Mouse (Mus musculus): ENCODE measurements around the gene Zdhhc14. TPM values are rescaled to one million over a fixed set of nuclear protein-coding genes. Genes with fewer than 3 reads are reported as not detected.

Zdhhc14 gene
- polyA plus RNA-seq, 1 experiment from 2014 or later, result 2.0 TPM

- Histone ChIP-seq H3K4me1 (ENCODE audit: control insufficient read depth, insufficient read depth, low read length) (no peaks in the 10 kb centered on the region), H3K4me2 (no peak overlapping the region), H3K27ac (ENCODE audit: low read depth, low read length) (no peak overlapping the region), H3K27me3 (ENCODE audit: control insufficient read depth, insufficient read depth, low read length) (no peaks in the 10 kb centered on the region), H3K9ac (ENCODE audit: low read length) (no peak overlapping the region), H3K4me3 (ENCODE audit: low read depth, low read length) (no peak overlapping the region), H3K9me3 (ENCODE audit: control insufficient read depth, low read length) (no peaks in the 10 kb centered on the region), H3K36me3 (ENCODE audit: control insufficient read depth, insufficient read depth, low read length) (no peaks in the 10 kb centered on the region)
- DNase-seq (ENCODE audit: low spot score, missing footprints) (no peak), ATAC-seq (ENCODE audit: low FRiP score) (no peak)
- WGBS, result 93% methylated on average over 10 of the region's 10 CpGs
These were observed 27.1 kb downstream of the Zdhhc14 start for GRCm38 (mm10) chr17:5519466-5519865.

- Histone ChIP-seq H3K36me3 (ENCODE audit: control insufficient read depth, insufficient read depth, low read length) (no peaks in the 10 kb centered on the region), H3K27me3 (ENCODE audit: control insufficient read depth, insufficient read depth, low read length) (no peaks in the 10 kb centered on the region), H3K4me1 (ENCODE audit: control insufficient read depth, insufficient read depth, low read length) (no peaks in the 10 kb centered on the region), H3K9me3 (ENCODE audit: control insufficient read depth, low read length) (no peaks in the 10 kb centered on the region), H3K4me3 (ENCODE audit: low read depth, low read length) (no peak overlapping the region), H3K9ac (ENCODE audit: low read length) (no peak overlapping the region), H3K27ac (ENCODE audit: low read depth, low read length) (no peak overlapping the region), H3K4me2 (no peak overlapping the region)
- WGBS, result 92% methylated on average over 13 of the region's 13 CpGs
- DNase-seq (ENCODE audit: low spot score, missing footprints) (no peak), ATAC-seq (ENCODE audit: low FRiP score) (no peak)
These were observed 27.7 kb downstream of the Zdhhc14 start for GRCm38 (mm10) chr17:5519910-5520592.

DNA sequence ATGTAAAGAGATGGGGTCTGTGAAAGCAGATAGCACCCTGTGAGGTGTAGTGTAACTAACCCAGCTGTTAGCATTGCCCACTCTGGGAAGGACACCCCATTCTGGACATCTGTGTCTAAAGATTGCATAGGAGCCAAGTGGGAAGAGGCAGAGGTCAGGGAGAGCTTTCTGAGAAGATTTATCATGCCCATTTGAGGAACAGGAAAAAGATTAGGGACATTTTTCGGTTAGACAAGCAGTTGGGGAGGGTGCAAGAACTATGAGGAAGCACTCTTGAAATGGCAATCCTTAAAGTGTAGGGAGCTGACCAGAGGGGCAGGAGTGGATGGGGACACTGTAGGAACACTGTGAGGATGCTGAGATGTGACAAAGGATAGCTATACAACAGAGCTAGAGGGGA lies 29.2 kb downstream of the Zdhhc14 start:
- no peaks in the 10 kb centered on the region for H3K27me3 ChIP-seq (ENCODE audit: control insufficient read depth, insufficient read depth, low read length)
- no peak overlapping the region for H3K27ac ChIP-seq (ENCODE audit: low read depth, low read length)
- H3K9me3 ChIP-seq (ENCODE audit: control insufficient read depth, low read length), result no peaks in the 10 kb centered on the region
- no peaks in the 10 kb centered on the region for H3K36me3 ChIP-seq (ENCODE audit: control insufficient read depth, insufficient read depth, low read length)
- H3K4me1 ChIP-seq (ENCODE audit: control insufficient read depth, insufficient read depth, low read length), result no peaks in the 10 kb centered on the region
- no peak overlapping the region for H3K9ac ChIP-seq (ENCODE audit: low read length)
- no peak overlapping the region for H3K4me2 ChIP-seq
- H3K4me3 ChIP-seq (ENCODE audit: low read depth, low read length), result no peak overlapping the region
- no peak for DNase-seq (ENCODE audit: low spot score, missing footprints)
- 83% methylated on average over 1 of the region's 1 CpGs for WGBS
- ATAC-seq (ENCODE audit: low FRiP score), result no peak

DNA sequence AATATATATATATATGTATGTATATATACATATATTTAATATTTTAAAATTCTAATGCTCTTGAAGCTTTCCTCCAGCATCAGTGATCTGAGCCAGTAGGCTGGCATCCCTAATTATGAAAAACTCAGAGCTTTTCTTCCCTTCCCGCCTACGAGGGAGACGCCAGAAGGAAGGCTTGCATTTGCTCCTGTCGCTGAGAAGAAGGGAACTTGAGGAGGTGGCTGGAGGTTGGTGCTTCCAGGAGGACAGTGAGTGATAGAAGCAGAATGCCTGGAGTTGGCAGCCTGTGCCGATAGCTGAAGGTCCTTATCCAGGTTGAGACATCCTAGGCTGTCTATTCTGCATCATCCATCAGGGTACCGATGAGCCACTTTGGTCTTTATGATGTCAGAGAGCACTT lies 37.2 kb downstream of the Zdhhc14 start:
- Histone ChIP-seq H3K9ac (ENCODE audit: low read length) (no peak overlapping the region), H3K9me3 (ENCODE audit: control insufficient read depth, low read length) (no peaks in the 10 kb centered on the region), H3K4me1 (ENCODE audit: control insufficient read depth, insufficient read depth, low read length) (no peaks in the 10 kb centered on the region), H3K27me3 (ENCODE audit: control insufficient read depth, insufficient read depth, low read length) (no peaks in the 10 kb centered on the region), H3K36me3 (ENCODE audit: control insufficient read depth, insufficient read depth, low read length) (no peaks in the 10 kb centered on the region), H3K27ac (ENCODE audit: low read depth, low read length) (no peak overlapping the region), H3K4me3 (ENCODE audit: low read depth, low read length) (no peak overlapping the region), H3K4me2 (no peak overlapping the region)
- ATAC-seq (ENCODE audit: low FRiP score) (no peak), DNase-seq (ENCODE audit: low spot score, missing footprints) (no peak)
- 89% methylated on average over 6 of the region's 6 CpGs for WGBS

DNA sequence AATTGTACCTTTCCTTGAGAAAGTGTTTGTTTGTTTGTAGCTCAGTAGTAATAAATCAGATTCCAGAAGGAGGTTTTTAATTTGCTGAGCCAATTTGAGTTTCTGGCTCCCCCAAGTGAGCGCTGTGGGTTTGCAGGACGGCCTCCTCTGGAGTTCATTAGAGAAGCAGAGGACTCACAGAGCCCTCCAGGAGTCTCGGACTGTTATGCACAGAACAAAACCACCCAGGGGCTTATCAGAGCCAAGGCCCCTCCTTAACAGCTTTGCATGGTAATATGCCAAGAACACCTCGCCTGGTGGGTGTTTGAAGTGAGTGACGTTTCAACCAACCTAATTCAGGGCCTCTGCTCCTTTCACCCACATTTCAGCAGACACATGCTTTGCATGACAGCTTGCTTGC lies 40.5 kb downstream of the Zdhhc14 start:
- Histone ChIP-seq H3K4me2 (no peak overlapping the region), H3K4me1 (ENCODE audit: control insufficient read depth, insufficient read depth, low read length) (no peaks in the 10 kb centered on the region), H3K9ac (ENCODE audit: low read length) (no peak overlapping the region), H3K9me3 (ENCODE audit: control insufficient read depth, low read length) (no peaks in the 10 kb centered on the region), H3K4me3 (ENCODE audit: low read depth, low read length) (no peak overlapping the region), H3K27ac (ENCODE audit: low read depth, low read length) (no peak overlapping the region), H3K27me3 (ENCODE audit: control insufficient read depth, insufficient read depth, low read length) (no peaks in the 10 kb centered on the region), H3K36me3 (ENCODE audit: control insufficient read depth, insufficient read depth, low read length) (no peaks in the 10 kb centered on the region)
- DNase-seq (ENCODE audit: low spot score, missing footprints) (no peak), ATAC-seq (ENCODE audit: low FRiP score) (no peak)
- 47% methylated on average over 5 of the region's 5 CpGs for WGBS

DNA sequence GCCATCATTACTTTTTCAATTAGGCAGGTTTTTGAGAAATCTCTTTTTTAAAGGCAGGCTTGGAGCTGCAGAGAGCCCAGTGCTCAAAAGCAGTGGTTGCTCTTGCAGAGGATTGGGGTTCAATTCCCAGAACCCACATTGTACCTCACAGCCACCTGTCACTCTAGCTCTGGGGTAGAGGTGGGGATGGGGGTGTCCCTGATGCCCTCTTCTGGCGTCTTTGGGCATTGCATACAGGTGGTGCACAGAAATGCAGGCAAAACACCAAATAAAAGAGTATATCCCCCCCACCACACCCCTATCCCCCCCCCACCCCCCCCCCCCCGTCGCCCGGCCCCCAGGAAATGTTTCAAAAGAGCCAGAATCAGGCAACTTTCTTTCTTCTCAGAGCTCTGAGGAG lies 43.0 kb downstream of the Zdhhc14 start:
- H3K9ac ChIP-seq (ENCODE audit: low read length), result no peak overlapping the region
- DNase-seq (ENCODE audit: low spot score, missing footprints) (no peak), ATAC-seq (ENCODE audit: low FRiP score) (no peak)
- H3K9me3 ChIP-seq (ENCODE audit: control insufficient read depth, low read length), result no peaks in the 10 kb centered on the region
- no peaks in the 10 kb centered on the region for H3K27me3 ChIP-seq (ENCODE audit: control insufficient read depth, insufficient read depth, low read length)
- H3K27ac ChIP-seq (ENCODE audit: low read depth, low read length), result no peak overlapping the region
- no peaks in the 10 kb centered on the region for H3K4me1 ChIP-seq (ENCODE audit: control insufficient read depth, insufficient read depth, low read length)
- H3K4me2 ChIP-seq, result no peak overlapping the region
- H3K4me3 ChIP-seq (ENCODE audit: low read depth, low read length), result no peak overlapping the region
- WGBS, result 8% methylated on average over 1 of the region's 4 CpGs
- H3K36me3 ChIP-seq (ENCODE audit: control insufficient read depth, insufficient read depth, low read length), result no peaks in the 10 kb centered on the region

- Histone ChIP-seq H3K4me1 (ENCODE audit: control insufficient read depth, insufficient read depth, low read length) (no peaks in the 10 kb centered on the region), H3K36me3 (ENCODE audit: control insufficient read depth, insufficient read depth, low read length) (no peaks in the 10 kb centered on the region), H3K27me3 (ENCODE audit: control insufficient read depth, insufficient read depth, low read length) (no peaks in the 10 kb centered on the region), H3K27ac (ENCODE audit: low read depth, low read length) (no peak overlapping the region), H3K4me2 (no peak overlapping the region), H3K9me3 (ENCODE audit: control insufficient read depth, low read length) (no peaks in the 10 kb centered on the region), H3K4me3 (ENCODE audit: low read depth, low read length) (no peak overlapping the region), H3K9ac (ENCODE audit: low read length) (no peak overlapping the region)
- 77% methylated on average over 10 of the region's 12 CpGs for WGBS
- DNase-seq (ENCODE audit: low spot score, missing footprints) (no peak), ATAC-seq (ENCODE audit: low FRiP score) (no peak)
These were observed 44.1 kb downstream of the Zdhhc14 start for GRCm38 (mm10) chr17:5536259-5537094.

- Histone ChIP-seq H3K27me3 (ENCODE audit: control insufficient read depth, insufficient read depth, low read length) (no peaks in the 10 kb centered on the region), H3K36me3 (ENCODE audit: control insufficient read depth, insufficient read depth, low read length) (no peaks in the 10 kb centered on the region), H3K9me3 (ENCODE audit: control insufficient read depth, low read length) (no peaks in the 10 kb centered on the region), H3K4me2 (no peak overlapping the region), H3K27ac (ENCODE audit: low read depth, low read length) (no peak overlapping the region), H3K4me1 (ENCODE audit: control insufficient read depth, insufficient read depth, low read length) (no peaks in the 10 kb centered on the region), H3K9ac (ENCODE audit: low read length) (no peak overlapping the region), H3K4me3 (ENCODE audit: low read depth, low read length) (no peak overlapping the region)
- DNase-seq (ENCODE audit: low spot score, missing footprints) (no peak), ATAC-seq (ENCODE audit: low FRiP score) (no peak)
- 79% methylated on average over 11 of the region's 11 CpGs for WGBS
These were observed 44.8 kb downstream of the Zdhhc14 start for GRCm38 (mm10) chr17:5537095-5537575.

GRCm38 (mm10) chr17:5542177-5542576 lies 49.8 kb downstream of the Zdhhc14 start:
- ATAC-seq (ENCODE audit: low FRiP score), result no peak
- WGBS, result 96% methylated on average over 2 of the region's 2 CpGs
- no peak overlapping the region for H3K4me2 ChIP-seq

More at GRCm38 (mm10) chr17:5542177-5542576, 49.8 kb downstream of the Zdhhc14 start:
- Histone ChIP-seq H3K27ac (ENCODE audit: low read depth, low read length) (no peak overlapping the region), H3K9me3 (ENCODE audit: control insufficient read depth, low read length) (no peaks in the 10 kb centered on the region), H3K9ac (ENCODE audit: low read length) (no peak overlapping the region), H3K4me1 (ENCODE audit: control insufficient read depth, insufficient read depth, low read length) (no peaks in the 10 kb centered on the region), H3K4me3 (ENCODE audit: low read depth, low read length) (no peak overlapping the region), H3K27me3 (ENCODE audit: control insufficient read depth, insufficient read depth, low read length) (no peaks in the 10 kb centered on the region), H3K36me3 (ENCODE audit: control insufficient read depth, insufficient read depth, low read length) (no peaks in the 10 kb centered on the region)
- DNase-seq (ENCODE audit: low spot score, missing footprints), result no peak
